Mouse (Mus musculus) bone marrow, adult 2 months (tissue): ENCODE measurements around the gene Mapk6. TPM values are rescaled to one million over a fixed set of nuclear protein-coding genes. Genes with fewer than 3 reads are reported as not detected.

Experiments
- H3K27ac ChIP-seq: fragments of 200-500 bp; 2 replicates; pipeline ENCODE4 v1.5.1; 2012; ENCODE audit warnings: low read depth, mild to moderate bottlenecking, control low read depth, inconsistent platforms, low read length; ENCODE audit not compliant: control insufficient read depth, poor library complexity, insufficient read depth
- H3K4me1 ChIP-seq: fragments of 200-500 bp; 2 replicates; pipeline ENCODE4 v1.6.1; 2011; ENCODE audit warnings: low read length; ENCODE audit not compliant: control insufficient read depth, insufficient read depth
- H3K4me3 ChIP-seq: fragments of 200-500 bp; replicated peaks from 2 replicates; pipeline ENCODE3; 2011; ENCODE audit warnings: mild to moderate bottlenecking, low read depth, low read length, control low read depth; ENCODE audit not compliant: control insufficient read depth
- CTCF ChIP-seq: fragments of 200-500 bp; IDR thresholded peaks from 2 replicates; pipeline ENCODE4 v1.5.1; 2011; ENCODE audit warnings: low read length, control low read depth; ENCODE audit not compliant: control insufficient read depth, insufficient read depth
- POLR2A ChIP-seq: fragments of 200-500 bp; IDR thresholded peaks from 2 replicates; pipeline ENCODE4 v1.6.1; 2011; ENCODE audit warnings: low read depth, mild to moderate bottlenecking, control low read depth, low read length, borderline replicate concordance; ENCODE audit not compliant: control insufficient read depth
- WGBS: fragments of 180-500 bp; shearing (Covaris S2); methylation state at CpG from one replicate; pipeline ENCODE4 v1.1.7; 2018; 5-methylcytosine and 5-hydroxymethylcytosine counted together
- polyA plus RNA-seq: library from polyadenylated mRNA; stranded (reverse); fragments of >200 nt; gene quantifications from 2 replicates; pipeline ENCODE4 v1.2.4, GENCODE M21; 2011; ENCODE audit warnings: low replicate concordance; ENCODE audit not compliant: missing spikeins, insufficient read depth, insufficient read length

The Mapk6 gene
- polyA plus RNA-seq, 1 experiment, result 36.8 TPM

- Histone ChIP-seq H3K4me3 (no peak overlapping the region), H3K4me1 (no peaks in the 10 kb centered on the region; the same call in none of the 2 replicates), H3K27ac (no peak overlapping the region)
- TF ChIP-seq CTCF, result no peak
- no peak for TF ChIP-seq POLR2A
- 57% methylated on average over 2 of the region's 2 CpGs for WGBS
These were observed 19.2 kb upstream of the Mapk6 start for GRCm38 (mm10) chr9:75429040-75429439.

- 82% methylated on average over 2 of the region's 2 CpGs for WGBS
- TF ChIP-seq CTCF (no peak), POLR2A (no peak)
- no peaks in the 10 kb centered on the region; the same call in none of the 2 replicates for H3K4me1 ChIP-seq
- no peak overlapping the region for H3K4me3 ChIP-seq
- H3K27ac ChIP-seq, result no peak overlapping the region
These were observed 18.4 kb upstream of the Mapk6 start for GRCm38 (mm10) chr9:75428274-75428600.

- Histone ChIP-seq H3K4me1 (no peaks in the 10 kb centered on the region; the same call in none of the 2 replicates), H3K4me3 (no peak overlapping the region), H3K27ac (no peak overlapping the region)
- TF ChIP-seq POLR2A (no peak), CTCF (no peak)
- WGBS, result 52% methylated on average over 9 of the region's 9 CpGs
These were observed 17.8 kb upstream of the Mapk6 start for GRCm38 (mm10) chr9:75427366-75428273.

GRCm38 (mm10) chr9:75425796-75426391 lies 16.1 kb upstream of the Mapk6 start:
- H3K4me3 ChIP-seq, result no peak overlapping the region
- TF ChIP-seq CTCF, result no peak
- TF ChIP-seq POLR2A, result no peak
- H3K4me1 ChIP-seq, result no peaks in the 10 kb centered on the region
- WGBS, result 74% methylated on average over 7 of the region's 7 CpGs
- no peak overlapping the region for H3K27ac ChIP-seq

- 81% methylated on average over 6 of the region's 6 CpGs for WGBS
- H3K4me1 ChIP-seq, result no peaks in the 10 kb centered on the region
- H3K4me3 ChIP-seq, result no peak overlapping the region
- H3K27ac ChIP-seq, result no peak overlapping the region
- TF ChIP-seq CTCF (no peak), POLR2A (no peak)
These were observed 14.7 kb upstream of the Mapk6 start for GRCm38 (mm10) chr9:75424358-75425150.

GRCm38 (mm10) chr9:75423683-75424082 lies 13.9 kb upstream of the Mapk6 start:
- no peaks in the 10 kb centered on the region for H3K4me1 ChIP-seq
- 76% methylated on average over 5 of the region's 5 CpGs for WGBS

GRCm38 (mm10) chr9:75422251-75422691 lies 12.5 kb upstream of the Mapk6 start:
- Histone ChIP-seq H3K4me1 (no peaks in the 10 kb centered on the region), H3K27ac (no peak overlapping the region), H3K4me3 (no peak overlapping the region)
- 85% methylated on average over 3 of the region's 3 CpGs for WGBS
- TF ChIP-seq POLR2A, result no peak

More at GRCm38 (mm10) chr9:75423683-75424082, 13.9 kb upstream of the Mapk6 start:
- H3K4me3 ChIP-seq, result no peak overlapping the region
- TF ChIP-seq CTCF, result no peak
- no peak for TF ChIP-seq POLR2A
- no peak overlapping the region for H3K27ac ChIP-seq

- no peak overlapping the region for H3K4me3 ChIP-seq
- TF ChIP-seq CTCF (no peak), POLR2A (no peak)
- H3K27ac ChIP-seq, result no peak overlapping the region
- peaks cover 4% of the 10 kb centered on the region for H3K4me1 ChIP-seq
- WGBS, result 6% methylated on average over 5 of the region's 5 CpGs
These were observed 4.4 kb upstream of the Mapk6 start for GRCm38 (mm10) chr9:75414204-75414603.
